Mouse (Mus musculus) CH12.LX (cell line): ENCODE data around the gene Brsk1.
A peak's percentile ranks its signal among the peaks of the same experiment; 100 is the strongest.

ENCODE experiments used
- E2F4 ChIP-seq: IDR thresholded peaks from 2 replicates; pipeline ENCODE4 v1.6.1; 2011; ENCODE audit warnings: low read depth, low read length, improper control_type of control experiment; ENCODE audit not compliant: insufficient replicate concordance
- EP300 ChIP-seq: IDR thresholded peaks from 2 replicates; pipeline ENCODE4 v1.6.1; 2011; ENCODE audit warnings: low read length, improper control_type of control experiment
- MAX ChIP-seq: IDR thresholded peaks from 2 replicates; pipeline ENCODE4 v1.6.1; 2011; ENCODE audit warnings: low read length, improper control_type of control experiment
- MXI1 ChIP-seq: IDR thresholded peaks from 2 replicates; pipeline ENCODE4 v1.6.1; 2011; ENCODE audit warnings: mild to moderate bottlenecking, low read depth, low read length, improper control_type of control experiment
- SIN3A ChIP-seq: IDR thresholded peaks from 2 replicates; pipeline ENCODE4 v1.6.1; 2012; ENCODE audit warnings: low read length, improper control_type of control experiment, inconsistent platforms

GRCm38 (mm10) chr7:4653351-4653750, 37.1 kb upstream of the Brsk1 start:
- TF ChIP-seq MXI1: peak; percentile 49
- no peak for TF ChIP-seq E2F4
- TF ChIP-seq EP300: peak; percentile 44; the same call in 1 of the 2 replicates
- TF ChIP-seq SIN3A: no peak
- TF ChIP-seq MAX: no peak
